Mouse (Mus musculus): ENCODE data around the gene Tpmt. TPM values are rescaled to one million over a fixed set of nuclear protein-coding genes. Genes with fewer than 3 reads are reported as not detected.

Gene Tpmt
- polyA plus RNA-seq, 1 experiment from 2014 or later, result 11.1 TPM

- Histone ChIP-seq H3K9ac (no peak overlapping the region), H3K4me2 (no peak overlapping the region), H3K9me3 (replicated peaks) (no peaks in the 10 kb centered on the region), H3K27ac (no peak overlapping the region), H3K4me3 (replicated peaks) (no peak overlapping the region), H3K36me3 (no peaks in the 10 kb centered on the region), H3K27me3 (peaks cover 12% of the 10 kb centered on the region), H3K4me1 (replicated peaks) (peaks cover 30% of the 10 kb centered on the region)
- DNase-seq (no peak), ATAC-seq (ENCODE audit: low read depth) (no peak)
- 80% methylated on average over 5 of the region's 5 CpGs for WGBS (ENCODE audit: insufficient replicate concordance)
Observed at GRCm38 (mm10) chr13:47040061-47040460, 4.5 kb downstream of the Tpmt start.

GRCm38 (mm10) chr13:47037946-47038345 is 6.6 kb downstream of the Tpmt start:
- Histone ChIP-seq H3K4me3 (replicated peaks) (no peak overlapping the region), H3K9me3 (replicated peaks) (no peaks in the 10 kb centered on the region), H3K4me1 (replicated peaks) (peaks cover 11% of the 10 kb centered on the region), H3K9ac (no peak overlapping the region), H3K4me2 (no peak overlapping the region), H3K27ac (no peak overlapping the region), H3K36me3 (no peaks in the 10 kb centered on the region), H3K27me3 (no peaks in the 10 kb centered on the region)
- ATAC-seq (ENCODE audit: low read depth) (no peak), DNase-seq (no peak)
- 66% methylated on average over 6 of the region's 6 CpGs for WGBS (ENCODE audit: insufficient replicate concordance)

GRCm38 (mm10) chr13:47033602-47034001 is 10.9 kb downstream of the Tpmt start:
- Histone ChIP-seq H3K4me1 (replicated peaks) (0 out of 2 replicates have a peak, but pooled peaks cover 2% of the 10 kb centered on the region), H3K27ac (no peak overlapping the region), H3K4me3 (replicated peaks) (no peak overlapping the region), H3K36me3 (no peaks in the 10 kb centered on the region), H3K4me2 (no peak overlapping the region), H3K9ac (no peak overlapping the region), H3K9me3 (replicated peaks) (no peaks in the 10 kb centered on the region), H3K27me3 (no peaks in the 10 kb centered on the region)
- ATAC-seq (ENCODE audit: low read depth), result no peak
- DNase-seq, result no peak
- 75% methylated on average over 4 of the region's 4 CpGs for WGBS (ENCODE audit: insufficient replicate concordance)

GRCm38 (mm10) chr13:47030376-47031107 is 14.0 kb downstream of the Tpmt start:
- Histone ChIP-seq H3K4me3 (replicated peaks) (no peak overlapping the region), H3K36me3 (no peaks in the 10 kb centered on the region), H3K4me1 (replicated peaks) (0 out of 2 replicates have a peak, but pooled peaks cover 2% of the 10 kb centered on the region), H3K4me2 (no peak overlapping the region), H3K27me3 (no peaks in the 10 kb centered on the region), H3K9me3 (replicated peaks) (no peaks in the 10 kb centered on the region), H3K9ac (no peak overlapping the region), H3K27ac (no peak overlapping the region)
- WGBS (ENCODE audit: insufficient replicate concordance), result 70% methylated on average over 17 of the region's 17 CpGs
- ATAC-seq (ENCODE audit: low read depth) (no peak), DNase-seq (no peak)

GRCm38 (mm10) chr13:47020798-47021197 is 23.7 kb downstream of the Tpmt start:
- Histone ChIP-seq H3K4me1 (replicated peaks) (no peaks in the 10 kb centered on the region), H3K9ac (no peak overlapping the region), H3K27me3 (0 out of 2 replicates have a peak, but pooled peaks cover 2% of the 10 kb centered on the region), H3K4me3 (replicated peaks) (no peak overlapping the region), H3K36me3 (no peaks in the 10 kb centered on the region), H3K4me2 (no peak overlapping the region), H3K9me3 (replicated peaks) (no peaks in the 10 kb centered on the region), H3K27ac (no peak overlapping the region)
- 65% methylated on average over 7 of the region's 7 CpGs for WGBS (ENCODE audit: insufficient replicate concordance)
- ATAC-seq (ENCODE audit: low read depth), result no peak
- DNase-seq, result no peak

GRCm38 (mm10) chr13:47019774-47020173 is 24.8 kb downstream of the Tpmt start:
- ATAC-seq (ENCODE audit: low read depth), result no peak
- WGBS (ENCODE audit: insufficient replicate concordance), result 64% methylated on average over 7 of the region's 7 CpGs
- DNase-seq, result no peak

GRCm38 (mm10) chr13:47017259-47017658 is 27.3 kb downstream of the Tpmt start:
- peaks cover 24% of the 10 kb centered on the region for H3K27me3 ChIP-seq
- no peaks in the 10 kb centered on the region for H3K36me3 ChIP-seq
- no peak overlapping the region for H3K4me3 ChIP-seq (replicated peaks)
- ATAC-seq (ENCODE audit: low read depth) (no peak), DNase-seq (no peak)
- H3K9ac ChIP-seq, result no peak overlapping the region
- no peak overlapping the region for H3K4me2 ChIP-seq
- 42% methylated on average over 5 of the region's 5 CpGs for WGBS (ENCODE audit: insufficient replicate concordance)
- no peaks in the 10 kb centered on the region for H3K9me3 ChIP-seq (replicated peaks)
- no peak overlapping the region for H3K27ac ChIP-seq
- peaks cover 10% of the 10 kb centered on the region for H3K4me1 ChIP-seq (replicated peaks)

More at GRCm38 (mm10) chr13:47019774-47020173, 24.8 kb downstream of the Tpmt start:
- Histone ChIP-seq H3K27me3 (0 out of 2 replicates have a peak, but pooled peaks cover 2% of the 10 kb centered on the region), H3K9ac (no peak overlapping the region), H3K4me3 (replicated peaks) (no peak overlapping the region), H3K9me3 (replicated peaks) (no peaks in the 10 kb centered on the region), H3K4me1 (replicated peaks) (peaks cover under 1% of the 10 kb centered on the region), H3K4me2 (no peak overlapping the region), H3K36me3 (no peaks in the 10 kb centered on the region), H3K27ac (no peak overlapping the region)

GRCm38 (mm10) chr13:47015195-47015501 is 29.4 kb downstream of the Tpmt start:
- Histone ChIP-seq H3K36me3 (no peaks in the 10 kb centered on the region), H3K27ac (no peak overlapping the region), H3K9ac (no peak overlapping the region), H3K9me3 (replicated peaks) (no peaks in the 10 kb centered on the region), H3K4me3 (replicated peaks) (no peak overlapping the region; the same call in 1 of the 2 replicates), H3K4me1 (replicated peaks) (peaks cover 10% of the 10 kb centered on the region), H3K27me3 (peaks cover 24% of the 10 kb centered on the region), H3K4me2 (peak overlapping the region; percentile 89)
- DNase-seq, result no peak
- WGBS (ENCODE audit: insufficient replicate concordance), result 72% methylated on average over 5 of the region's 5 CpGs
- ATAC-seq (ENCODE audit: low read depth), result no peak

- Histone ChIP-seq H3K27me3 (peaks cover 24% of the 10 kb centered on the region), H3K27ac (no peak within 1 kb of the TSS), H3K4me1 (replicated peaks) (peaks cover 10% of the 10 kb centered on the region), H3K4me2 (peak within 1 kb of the TSS; percentile 89), H3K9me3 (replicated peaks) (no peaks in the 10 kb centered on the region), H3K4me3 (replicated peaks) (peak within 1 kb of the TSS; percentile 63), H3K9ac (peak within 1 kb of the TSS; percentile 65), H3K36me3 (no peaks in the 10 kb centered on the region)
- ATAC-seq (ENCODE audit: low read depth) (peak; percentile 65), DNase-seq (peak; percentile 28)
- 3% methylated on average over 69 of the region's 73 CpGs for WGBS (ENCODE audit: insufficient replicate concordance)
Observed at GRCm38 (mm10) chr13:47014334-47015194, 30.0 kb downstream of the Tpmt start, which contains the start of gene Nhlrc1. TSS of gene Nhlrc1 (minus strand) at chr13:47014850.

GRCm38 (mm10) chr13:47013740-47014139 is 30.8 kb downstream of the Tpmt start:
- H3K36me3 ChIP-seq, result no peaks in the 10 kb centered on the region
- 47% methylated on average over 10 of the region's 10 CpGs for WGBS (ENCODE audit: insufficient replicate concordance)
- peak overlapping the region; percentile 89 for H3K4me2 ChIP-seq
- peaks cover 10% of the 10 kb centered on the region for H3K4me1 ChIP-seq (replicated peaks)
- ATAC-seq (ENCODE audit: low read depth) (no peak), DNase-seq (no peak)
- no peak overlapping the region for H3K9ac ChIP-seq
- H3K27ac ChIP-seq, result no peak overlapping the region
- peak overlapping the region; percentile 63 for H3K4me3 ChIP-seq (replicated peaks)
- H3K9me3 ChIP-seq (replicated peaks), result no peaks in the 10 kb centered on the region
- peaks cover 24% of the 10 kb centered on the region for H3K27me3 ChIP-seq

- DNase-seq (no peak), ATAC-seq (ENCODE audit: low read depth) (no peak)
- Histone ChIP-seq H3K9ac (no peak overlapping the region), H3K27ac (no peak overlapping the region), H3K4me1 (replicated peaks) (no peaks in the 10 kb centered on the region), H3K4me3 (replicated peaks) (no peak overlapping the region), H3K4me2 (no peak overlapping the region), H3K27me3 (no peaks in the 10 kb centered on the region), H3K36me3 (no peaks in the 10 kb centered on the region), H3K9me3 (replicated peaks) (no peaks in the 10 kb centered on the region)
- WGBS (ENCODE audit: insufficient replicate concordance), result 72% methylated on average over 4 of the region's 4 CpGs
Observed at GRCm38 (mm10) chr13:47001590-47001989, 42.9 kb downstream of the Tpmt start.

Data from liver, embryonic 13.5 days (tissue).